7 mouse cellular contexts compared by ENCODE assay signal in the genomic region with DNA sequence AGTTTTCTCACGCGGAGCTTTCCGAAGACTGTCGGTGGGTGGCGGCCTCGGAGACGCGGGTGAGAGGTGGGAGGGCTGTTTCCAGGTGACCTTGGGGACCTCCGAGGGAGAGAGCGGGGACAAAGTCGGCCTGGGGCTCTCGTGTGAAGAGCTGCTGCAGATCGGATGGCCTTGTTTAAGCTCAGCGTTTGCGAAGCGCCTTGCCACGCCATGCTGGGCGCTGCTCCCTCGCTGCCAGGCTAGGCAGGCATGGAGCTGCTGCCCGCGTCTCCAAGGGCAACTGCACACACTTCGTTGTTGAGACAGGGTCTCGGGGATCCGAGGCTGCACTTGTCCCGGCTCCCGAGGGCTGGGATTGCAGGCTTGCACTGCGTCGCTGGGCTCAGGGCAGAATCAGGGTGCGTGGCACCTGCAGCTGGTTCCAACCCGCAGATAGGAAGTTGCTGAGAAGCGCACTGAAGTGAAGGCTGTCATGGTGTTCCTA. TPM values are rescaled to one million over a fixed set of nuclear protein-coding genes. Genes with fewer than 3 reads are reported as not detected.
DNase-seq lines count a peak whose midpoint lies in the region; ATAC-seq lines count a peak whose summit lies in the region.

Gene Mrpl47, minus strand, starts transcription at position 434 of the 484 bp plus-strand sequence.

- peak within 1 kb of the TSS; percentile 59 for H3K27ac ChIP-seq in embryonic facial prominence, embryonic 11.5 days (replicated peaks; ENCODE audit: low read depth, low read length)
- peak within 1 kb of the TSS; percentile 88 to 95 for H3K27ac ChIP-seq in heart, embryonic 14.5 days (replicated peaks in 1 of 2; ENCODE audit: control insufficient read depth in 1 of 2, insufficient read depth in 1 of 2, low read depth in 2 of 2, low read length in 2 of 2)
- H3K27ac ChIP-seq in neural tube, embryonic 12.5 days, result peak within 1 kb of the TSS; percentile 63; the same call in 1 of the 2 replicates

- DNase-seq in thymus, postnatal 0 days (ENCODE audit: low spot score), result peak; percentile 26
- DNase-seq in thymus, postnatal 14 days, result no peak
- no peak for DNase-seq in embryonic facial prominence, embryonic 11.5 days (ENCODE audit: low spot score)
- no peak for DNase-seq in left cerebral cortex, postnatal 25 days (ENCODE audit: low spot score in 2 of 2)
- DNase-seq in embryo, embryonic 10.5 days (ENCODE audit: low spot score), result no peak

- peak within 1 kb of the TSS; percentile 86 for H3K4me2 ChIP-seq in embryonic facial prominence, embryonic 11.5 days (ENCODE audit: low read depth, low read length)
- peak within 1 kb of the TSS; percentile 72 for H3K4me2 ChIP-seq in heart, embryonic 14.5 days (ENCODE audit: low read length)
- H3K4me2 ChIP-seq in neural tube, embryonic 12.5 days (replicated peaks), result peak within 1 kb of the TSS; percentile 86

- H3K27me3 ChIP-seq in embryonic facial prominence, embryonic 11.5 days (ENCODE audit: control insufficient read depth, insufficient read depth, low read length), result no peaks in the 10 kb centered on the region
- no peaks in the 10 kb centered on the region for H3K27me3 ChIP-seq in heart, embryonic 14.5 days (ENCODE audit: control insufficient read depth, insufficient read depth, low read length)
- H3K27me3 ChIP-seq in neural tube, embryonic 12.5 days (replicated peaks), result no peaks in the 10 kb centered on the region

- H3K9ac ChIP-seq in embryonic facial prominence, embryonic 11.5 days (replicated peaks; ENCODE audit: low read length), result peak within 1 kb of the TSS; percentile 80
- H3K9ac ChIP-seq in heart, embryonic 14.5 days (ENCODE audit: low read length), result peak within 1 kb of the TSS; percentile 95
- H3K9ac ChIP-seq in neural tube, embryonic 12.5 days, result peak within 1 kb of the TSS; percentile 72

- H3K4me1 ChIP-seq in embryonic facial prominence, embryonic 11.5 days (ENCODE audit: control insufficient read depth, insufficient read depth, low read length), result no peaks in the 10 kb centered on the region
- peaks cover 2 to 20% of the 10 kb centered on the region in 2 experiments; a peak in 2 of 4 replicates for H3K4me1 ChIP-seq in heart, embryonic 14.5 days (ENCODE audit: control insufficient read depth in 2 of 2, insufficient read depth in 2 of 2, low read length in 2 of 2)
- peaks cover 17% of the 10 kb centered on the region for H3K4me1 ChIP-seq in neural tube, embryonic 12.5 days

- peak; percentile 66 for ATAC-seq in embryonic facial prominence, embryonic 11.5 days (replicated peaks; ENCODE audit: insufficient number of reproducible peaks, low FRiP score, low TSS enrichment, low read depth)
- peak; percentile 36; the same call in 1 of the 2 replicates for ATAC-seq in heart, embryonic 14.5 days (ENCODE audit: insufficient number of reproducible peaks, insufficient read depth, low FRiP score, low read depth)
- peak; percentile 63 for ATAC-seq in neural tube, embryonic 12.5 days (ENCODE audit: low FRiP score, low read depth)

- under 1% methylated on average over 31 of the region's 31 CpGs for WGBS in embryonic facial prominence, embryonic 11.5 days
- under 1% methylated on average over 31 of the region's 31 CpGs for WGBS in heart, embryonic 14.5 days
- WGBS in neural tube, embryonic 12.5 days, result under 1% methylated on average over 31 of the region's 31 CpGs

- peak within 1 kb of the TSS; percentile 92 for H3K4me3 ChIP-seq in embryonic facial prominence, embryonic 11.5 days (ENCODE audit: low read depth, low read length)
- H3K4me3 ChIP-seq in heart, embryonic 14.5 days (ENCODE audit: control insufficient read depth in 1 of 2, insufficient read depth in 1 of 2, low read depth in 1 of 2, low read length in 2 of 2), result peak within 1 kb of the TSS; percentile 73 to 80
- H3K4me3 ChIP-seq in neural tube, embryonic 12.5 days, result peak within 1 kb of the TSS; percentile 68

- intact Hi-C loops in left cerebral cortex, postnatal 25 days (cut with DNase I), result loop anchor here (2.0 kb wide), 1 partner anchor 80 kb away; the partner anchor contains the start of gene Usp13

- no peaks in the 10 kb centered on the region for H3K9me3 ChIP-seq in embryonic facial prominence, embryonic 11.5 days (replicated peaks; ENCODE audit: control insufficient read depth, low read length)
- no peaks in the 10 kb centered on the region for H3K9me3 ChIP-seq in heart, embryonic 14.5 days (ENCODE audit: control insufficient read depth, low read length)
- no peaks in the 10 kb centered on the region for H3K9me3 ChIP-seq in neural tube, embryonic 12.5 days

- no peaks in the 10 kb centered on the region; the same call in 1 of the 2 replicates for H3K36me3 ChIP-seq in embryonic facial prominence, embryonic 11.5 days (replicated peaks; ENCODE audit: control insufficient read depth, insufficient read depth, low read depth, low read length)
- peaks cover 53% of the 10 kb centered on the region for H3K36me3 ChIP-seq in heart, embryonic 14.5 days (ENCODE audit: control insufficient read depth, insufficient read depth, low read length)
- H3K36me3 ChIP-seq in neural tube, embryonic 12.5 days, result peaks cover 22% of the 10 kb centered on the region

RNA-seq across cellular contexts. Expression of gene Mrpl47, which starts in this region (rescaled TPM):
- 39.3 and 42.6 TPM in 2 replicates for polyA plus RNA-seq in thymus, postnatal 0 days (2015; fragmentation: Nextera tagmentation; extraction: Ambion mirVana)
- polyA plus RNA-seq in embryonic facial prominence, embryonic 11.5 days (2014; fragmentation: Nextera tagmentation; extraction: Ambion mirVana), result 41.9 and 50.4 TPM in 2 replicates
- 30.2 and 34.3 TPM in 2 replicates for polyA plus RNA-seq in heart, embryonic 14.5 days (2014; fragmentation: Nextera tagmentation; extraction: Ambion mirVana)
- total RNA-seq in left cerebral cortex, postnatal 25 days (2021), result 10 to 100 TPM; 22.1 to 22.8 TPM
- polyA plus RNA-seq in neural tube, embryonic 12.5 days (2016; fragmentation: Nextera tagmentation; extraction: Ambion mirVana), result 32.6 and 36.8 TPM in 2 replicates
